Mouse (Mus musculus) forebrain, embryonic 11.5 days (tissue): ENCODE data around the gene Ccdc159. TPM values are rescaled to one million over a fixed set of nuclear protein-coding genes. Genes with fewer than 3 reads are reported as not detected.

Source experiments
- ATAC-seq: fragments of 200-750 bp; cut with Nextera tagmentation; replicated peaks from 2 replicates; pipeline ENCODE4 v1.8.0; 2017; ENCODE audit warnings: moderate TSS enrichment; ENCODE audit not compliant: low FRiP score
- DNase-seq: peaks from one replicate; pipeline ENCODE4 v3.0.0-alpha.2; 2017; ENCODE audit warnings: low spot score
- H3K27ac ChIP-seq: fragments of 300-500 bp; sonication (generic); 2 replicates; pipeline ENCODE4 v1.5.1; 2014; ENCODE audit warnings: low read depth, low read length
- H3K27me3 ChIP-seq: fragments of 300-500 bp; sonication (generic); 2 replicates; pipeline ENCODE4 v1.6.1; 2014; ENCODE audit warnings: mild to moderate bottlenecking, low read length, mixed read lengths; ENCODE audit not compliant: control insufficient read depth, insufficient read depth
- H3K36me3 ChIP-seq: fragments of 300-500 bp; sonication (generic); 2 replicates; pipeline ENCODE4 v1.6.1; 2014; ENCODE audit warnings: mild to moderate bottlenecking, low read length, moderate library complexity, mixed read lengths; ENCODE audit not compliant: control insufficient read depth, insufficient read depth
- H3K4me1 ChIP-seq: fragments of 300-500 bp; sonication (generic); replicated peaks from 2 replicates; pipeline ENCODE4 v1.6.1; 2014; ENCODE audit warnings: low read length, mixed read lengths; ENCODE audit not compliant: control insufficient read depth, insufficient read depth
- H3K4me2 ChIP-seq: fragments of 300-500 bp; sonication (generic); 2 replicates; pipeline ENCODE4 v1.6.1; 2014; ENCODE audit warnings: low read depth, mild to moderate bottlenecking, low read length, moderate library complexity, mixed read lengths; ENCODE audit not compliant: severe bottlenecking
- H3K4me3 ChIP-seq: fragments of 300-500 bp; sonication (generic); 2 replicates; pipeline ENCODE4 v1.5.1; 2014; ENCODE audit warnings: low read depth, low read length
- H3K9ac ChIP-seq: fragments of 300-500 bp; sonication (generic); 2 replicates; pipeline ENCODE4 v1.6.1; 2014; ENCODE audit warnings: low read length
- H3K9me3 ChIP-seq: fragments of 300-500 bp; sonication (generic); 2 replicates; pipeline ENCODE4 v1.6.1; 2016; ENCODE audit warnings: low read length, mixed read lengths; ENCODE audit not compliant: control insufficient read depth
- WGBS: fragments of 180-500 bp; shearing (Covaris S2); extraction: QIAGEN DNeasy Blood & Tissue Kit; methylation state at CpG from one replicate; pipeline ENCODE4 v1.1.7; 2014; 5-methylcytosine and 5-hydroxymethylcytosine counted together
- polyA plus RNA-seq: library from polyadenylated mRNA; unstranded; fragments of >200 nt; fragmentation: Nextera tagmentation; extraction: Ambion mirVana; gene quantifications from 2 replicates; pipeline ENCODE4 v1.2.1, GENCODE M21; 2014

Gene Ccdc159
- polyA plus RNA-seq, 1 experiment from 2014 or later, result 4.4 TPM

- Histone ChIP-seq H3K27ac (no peak overlapping the region), H3K4me1 (peaks cover 6% of the 10 kb centered on the region; the same call in 1 of the 2 replicates), H3K9me3 (no peaks in the 10 kb centered on the region), H3K36me3 (no peaks in the 10 kb centered on the region), H3K9ac (peak overlapping the region; percentile 70), H3K4me2 (peak overlapping the region; percentile 50), H3K27me3 (no peaks in the 10 kb centered on the region), H3K4me3 (peak overlapping the region; percentile 49)
- 4% methylated on average over 6 of the region's 6 CpGs for WGBS
- ATAC-seq, result no peak
- DNase-seq, result no peak
Measured at GRCm38 (mm10) chr9:21926784-21927183, 487 bp upstream of the Ccdc159 start.

GRCm38 (mm10) chr9:21929208-21929607 lies 1.9 kb downstream of the Ccdc159 start:
- 81% methylated on average over 3 of the region's 3 CpGs for whole genome bisulfite sequencing

GRCm38 (mm10) chr9:21932006-21932405 lies 4.7 kb downstream of the Ccdc159 start:
- no peak overlapping the region for H3K4me2 ChIP-seq
- no peak overlapping the region for H3K4me3 ChIP-seq
- H3K27ac ChIP-seq, result no peak overlapping the region
- ATAC-seq, result no peak
- no peak for DNase-seq
- H3K4me1 ChIP-seq, result no peaks in the 10 kb centered on the region
- H3K27me3 ChIP-seq, result no peaks in the 10 kb centered on the region
- H3K36me3 ChIP-seq, result no peaks in the 10 kb centered on the region
- H3K9me3 ChIP-seq, result no peaks in the 10 kb centered on the region
- 45% methylated on average over 2 of the region's 2 CpGs for WGBS
- no peak overlapping the region for H3K9ac ChIP-seq

More at GRCm38 (mm10) chr9:21929208-21929607, 1.9 kb downstream of the Ccdc159 start:
- no peaks in the 10 kb centered on the region for H3K27me3 ChIP-seq
- peaks cover 6% of the 10 kb centered on the region; the same call in 1 of the 2 replicates for H3K4me1 ChIP-seq
- DNase-seq, result no peak
- no peak overlapping the region for H3K4me3 ChIP-seq
- H3K9ac ChIP-seq, result no peak overlapping the region
- H3K9me3 ChIP-seq, result no peaks in the 10 kb centered on the region
- H3K36me3 ChIP-seq, result no peaks in the 10 kb centered on the region
- no peak overlapping the region for H3K27ac ChIP-seq
- ATAC-seq, result no peak
- no peak overlapping the region for H3K4me2 ChIP-seq

GRCm38 (mm10) chr9:21932445-21933137 lies 5.3 kb downstream of the Ccdc159 start:
- Histone ChIP-seq H3K9ac (no peak overlapping the region), H3K36me3 (no peaks in the 10 kb centered on the region), H3K4me2 (no peak overlapping the region), H3K27me3 (no peaks in the 10 kb centered on the region), H3K9me3 (no peaks in the 10 kb centered on the region), H3K4me3 (no peak overlapping the region), H3K4me1 (no peaks in the 10 kb centered on the region; the same call in 1 of the 2 replicates), H3K27ac (no peak overlapping the region)
- 57% methylated on average over 12 of the region's 12 CpGs for WGBS
- ATAC-seq (no peak), DNase-seq (no peak)

GRCm38 (mm10) chr9:21934021-21934420 lies 6.8 kb downstream of the Ccdc159 start:
- H3K9ac ChIP-seq, result no peak overlapping the region
- 92% methylated on average over 12 of the region's 12 CpGs for WGBS
- H3K27ac ChIP-seq, result no peak overlapping the region
- ATAC-seq, result no peak
- no peak for DNase-seq
- no peak overlapping the region for H3K4me3 ChIP-seq
- H3K4me2 ChIP-seq, result no peak overlapping the region
- no peaks in the 10 kb centered on the region for H3K9me3 ChIP-seq
- no peaks in the 10 kb centered on the region; the same call in 1 of the 2 replicates for H3K4me1 ChIP-seq
- H3K27me3 ChIP-seq, result no peaks in the 10 kb centered on the region
- H3K36me3 ChIP-seq, result no peaks in the 10 kb centered on the region

- no peak for ATAC-seq
- no peak overlapping the region for H3K4me3 ChIP-seq
- H3K9me3 ChIP-seq, result no peaks in the 10 kb centered on the region
- no peak overlapping the region for H3K9ac ChIP-seq
- no peaks in the 10 kb centered on the region for H3K36me3 ChIP-seq
- no peaks in the 10 kb centered on the region for H3K27me3 ChIP-seq
- no peak overlapping the region for H3K27ac ChIP-seq
- H3K4me1 ChIP-seq, result no peaks in the 10 kb centered on the region; the same call in 1 of the 2 replicates
- DNase-seq, result no peak
- no peak overlapping the region for H3K4me2 ChIP-seq
- 83% methylated on average over 7 of the region's 7 CpGs for WGBS
Measured at GRCm38 (mm10) chr9:21935466-21936131, 8.3 kb downstream of the Ccdc159 start.

- H3K4me2 ChIP-seq, result peak within 1 kb of the TSS; percentile 85
- H3K9ac ChIP-seq, result peak within 1 kb of the TSS; percentile 81
- WGBS, result 3% methylated on average over 43 of the region's 43 CpGs
- H3K27me3 ChIP-seq, result no peaks in the 10 kb centered on the region
- DNase-seq (peak; percentile 98), ATAC-seq (peak; percentile 95)
- H3K4me1 ChIP-seq, result no peaks in the 10 kb centered on the region; the same call in 1 of the 2 replicates
- no peaks in the 10 kb centered on the region for H3K9me3 ChIP-seq
- peak within 1 kb of the TSS; percentile 57 for H3K4me3 ChIP-seq
- H3K27ac ChIP-seq, result peak within 1 kb of the TSS; percentile 31; the same call in 1 of the 2 replicates
- H3K36me3 ChIP-seq, result no peaks in the 10 kb centered on the region
Measured at GRCm38 (mm10) chr9:21936692-21937570, 9.7 kb downstream of the Ccdc159 start, which contains the start of gene Plppr2. Gene Plppr2, plus strand, starts transcription at chr9:21937033.

- WGBS, result 80% methylated on average over 4 of the region's 4 CpGs
- ATAC-seq, result no peak
- Histone ChIP-seq H3K27me3 (no peaks in the 10 kb centered on the region), H3K27ac (no peak overlapping the region), H3K4me2 (peak overlapping the region; percentile 85; the same call in 1 of the 2 replicates), H3K4me1 (no peaks in the 10 kb centered on the region; the same call in 1 of the 2 replicates), H3K9me3 (no peaks in the 10 kb centered on the region), H3K4me3 (peak overlapping the region; percentile 57), H3K9ac (0 out of 2 replicates have a peak overlapping the region, but pooled peaks have one; percentile 81), H3K36me3 (no peaks in the 10 kb centered on the region)
- no peak for DNase-seq
Measured at GRCm38 (mm10) chr9:21937711-21938175, 10.5 kb downstream of the Ccdc159 start.
